Mouse (Mus musculus) liver, embryonic 12.5 days (tissue): Measurements from ENCODE around the gene Plpp1. TPM values are rescaled to one million over a fixed set of nuclear protein-coding genes. Genes with fewer than 3 reads are reported as not detected.
A peak's percentile ranks its signal among the peaks of the same experiment; 100 is the strongest.

Experiments
- ATAC-seq: fragments of 200-750 bp; cut with Nextera tagmentation; 2 replicates; pipeline ENCODE4 v1.8.0; 2017; ENCODE audit warnings: moderate number of reproducible peaks, mild to moderate bottlenecking, moderate library complexity
- H3K27ac ChIP-seq: fragments of 300-500 bp; sonication (generic); 2 replicates; pipeline ENCODE4 v1.5.1; 2016; ENCODE audit warnings: mild to moderate bottlenecking
- H3K27me3 ChIP-seq: fragments of 300-500 bp; sonication (generic); replicated peaks from 2 replicates; pipeline ENCODE4 v1.6.1; 2016; ENCODE audit warnings: mild to moderate bottlenecking, moderate library complexity
- H3K36me3 ChIP-seq: fragments of 300-500 bp; sonication (generic); 2 replicates; pipeline ENCODE4 v1.6.1; 2016; ENCODE audit warnings: mild to moderate bottlenecking, moderate library complexity
- H3K4me1 ChIP-seq: fragments of 300-500 bp; sonication (generic); 2 replicates; pipeline ENCODE4 v1.6.1; 2016
- H3K4me2 ChIP-seq: fragments of 300-500 bp; sonication (generic); 2 replicates; pipeline ENCODE4 v1.6.1; 2016; ENCODE audit warnings: mild to moderate bottlenecking, moderate library complexity
- H3K4me3 ChIP-seq: fragments of 300-500 bp; sonication (generic); 2 replicates; pipeline ENCODE4 v1.5.1; 2016; ENCODE audit warnings: mild to moderate bottlenecking, moderate library complexity
- H3K9ac ChIP-seq: fragments of 300-500 bp; sonication (generic); 2 replicates; pipeline ENCODE4 v1.6.1; 2016; ENCODE audit warnings: mild to moderate bottlenecking, moderate library complexity
- H3K9me3 ChIP-seq: fragments of 300-500 bp; sonication (generic); replicated peaks from 2 replicates; pipeline ENCODE4 v1.6.1; 2016; ENCODE audit warnings: mild to moderate bottlenecking, moderate library complexity
- WGBS: fragments of 180-500 bp; shearing (Covaris S2); methylation state at CpG from one replicate; pipeline ENCODE4 v1.1.7; 2016; ENCODE audit not compliant: insufficient replicate concordance; 5-methylcytosine and 5-hydroxymethylcytosine counted together
- polyA plus RNA-seq: library from polyadenylated mRNA; unstranded; fragments of >200 nt; fragmentation: Nextera tagmentation; extraction: Ambion mirVana; gene quantifications from 2 replicates; pipeline ENCODE4 v1.2.1, GENCODE M21; 2016

Plpp1 gene
- polyA plus RNA-seq, 1 experiment from 2014 or later, result 30.8 TPM

DNA sequence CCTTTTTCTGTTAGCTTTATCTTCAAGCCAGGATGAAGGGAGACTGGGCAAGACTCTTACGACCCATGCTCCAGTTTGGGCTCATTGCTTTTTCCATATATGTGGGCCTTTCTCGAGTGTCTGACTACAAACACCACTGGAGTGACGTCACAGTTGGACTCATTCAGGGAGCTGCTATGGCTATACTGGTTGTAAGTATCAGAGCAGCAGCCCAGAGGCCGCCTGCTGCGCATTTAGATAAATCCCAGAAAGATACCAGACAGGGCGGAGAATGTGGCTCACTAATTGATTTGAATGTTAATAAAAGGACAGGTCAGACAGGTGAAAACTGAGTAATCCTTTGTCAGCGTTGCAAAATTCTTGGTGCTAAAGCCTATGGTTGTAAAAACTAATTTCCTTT, 66.2 kb downstream of the Plpp1 start:
- 55% methylated on average over 7 of the region's 7 CpGs for WGBS
- Histone ChIP-seq H3K4me3 (no peak overlapping the region), H3K36me3 (peaks cover 96% of the 10 kb centered on the region), H3K27me3 (no peaks in the 10 kb centered on the region), H3K4me1 (peaks cover 34% of the 10 kb centered on the region), H3K27ac (0 out of 2 replicates have a peak overlapping the region, but pooled peaks have one; percentile 27), H3K4me2 (peak overlapping the region; percentile 8; the same call in 1 of the 2 replicates), H3K9ac (no peak overlapping the region), H3K9me3 (no peaks in the 10 kb centered on the region)
- ATAC-seq, result peak; percentile 85

DNA sequence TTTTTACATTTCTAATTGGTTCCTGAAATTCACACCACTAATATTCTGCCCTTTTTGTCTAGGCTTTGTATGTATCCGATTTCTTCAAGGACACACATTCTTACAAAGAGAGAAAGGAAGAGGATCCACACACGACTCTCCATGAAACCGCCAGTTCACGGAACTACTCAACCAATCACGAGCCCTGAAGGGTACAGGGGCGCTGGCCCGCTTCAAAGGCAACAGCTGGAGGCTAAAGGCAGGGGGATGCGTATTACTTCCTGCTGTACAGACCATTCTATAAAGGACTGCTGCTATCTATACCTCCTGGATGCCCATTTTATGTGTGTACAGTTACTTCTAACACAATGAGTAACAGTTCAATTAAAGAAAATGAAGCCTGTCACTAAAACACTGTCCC, 66.8 kb downstream of the Plpp1 start:
- ATAC-seq, result no peak
- Histone ChIP-seq H3K27ac (no peak overlapping the region), H3K36me3 (peaks cover 96% of the 10 kb centered on the region), H3K27me3 (no peaks in the 10 kb centered on the region), H3K4me1 (peaks cover 34% of the 10 kb centered on the region), H3K4me3 (no peak overlapping the region), H3K4me2 (no peak overlapping the region), H3K9ac (no peak overlapping the region), H3K9me3 (no peaks in the 10 kb centered on the region)
- WGBS, result 90% methylated on average over 8 of the region's 8 CpGs

DNA sequence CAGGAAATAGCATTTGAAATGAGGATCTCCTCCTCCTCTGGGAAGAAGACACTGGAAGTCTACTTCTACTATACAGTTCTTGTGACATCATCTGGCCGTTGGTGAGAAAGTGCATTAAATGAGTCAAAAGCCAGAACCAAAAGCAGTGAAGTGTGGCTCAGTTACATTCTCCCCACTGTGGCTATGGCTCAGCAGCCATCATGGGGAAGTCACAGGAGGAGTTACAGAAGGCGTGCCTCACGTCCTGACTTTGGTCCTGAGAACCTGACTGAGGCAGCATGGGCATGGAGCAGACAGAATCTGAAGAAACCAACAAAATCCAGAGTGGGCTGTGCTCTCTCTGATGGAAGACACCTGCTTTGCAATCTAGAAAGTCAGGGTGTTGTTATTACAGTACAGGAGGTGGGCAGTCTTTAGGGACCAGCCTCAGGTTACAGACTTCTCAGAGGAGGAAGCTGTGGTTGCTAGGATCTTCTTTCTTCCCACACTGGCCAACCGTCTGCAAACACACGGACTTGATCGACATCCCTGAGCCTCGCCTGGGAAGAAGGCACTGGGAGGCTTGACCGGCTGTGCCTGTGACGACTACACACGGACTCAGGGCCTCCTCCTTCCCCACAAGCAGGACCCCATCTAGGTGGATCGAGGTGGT, 69.6 kb downstream of the Plpp1 start:
- Histone ChIP-seq H3K36me3 (peaks cover 98% of the 10 kb centered on the region), H3K27ac (no peak overlapping the region), H3K9ac (no peak overlapping the region), H3K9me3 (no peaks in the 10 kb centered on the region), H3K27me3 (no peaks in the 10 kb centered on the region), H3K4me3 (no peak overlapping the region), H3K4me1 (peaks cover 35% of the 10 kb centered on the region), H3K4me2 (no peak overlapping the region)
- no peak for ATAC-seq
- 68% methylated on average over 11 of the region's 11 CpGs for WGBS

DNA sequence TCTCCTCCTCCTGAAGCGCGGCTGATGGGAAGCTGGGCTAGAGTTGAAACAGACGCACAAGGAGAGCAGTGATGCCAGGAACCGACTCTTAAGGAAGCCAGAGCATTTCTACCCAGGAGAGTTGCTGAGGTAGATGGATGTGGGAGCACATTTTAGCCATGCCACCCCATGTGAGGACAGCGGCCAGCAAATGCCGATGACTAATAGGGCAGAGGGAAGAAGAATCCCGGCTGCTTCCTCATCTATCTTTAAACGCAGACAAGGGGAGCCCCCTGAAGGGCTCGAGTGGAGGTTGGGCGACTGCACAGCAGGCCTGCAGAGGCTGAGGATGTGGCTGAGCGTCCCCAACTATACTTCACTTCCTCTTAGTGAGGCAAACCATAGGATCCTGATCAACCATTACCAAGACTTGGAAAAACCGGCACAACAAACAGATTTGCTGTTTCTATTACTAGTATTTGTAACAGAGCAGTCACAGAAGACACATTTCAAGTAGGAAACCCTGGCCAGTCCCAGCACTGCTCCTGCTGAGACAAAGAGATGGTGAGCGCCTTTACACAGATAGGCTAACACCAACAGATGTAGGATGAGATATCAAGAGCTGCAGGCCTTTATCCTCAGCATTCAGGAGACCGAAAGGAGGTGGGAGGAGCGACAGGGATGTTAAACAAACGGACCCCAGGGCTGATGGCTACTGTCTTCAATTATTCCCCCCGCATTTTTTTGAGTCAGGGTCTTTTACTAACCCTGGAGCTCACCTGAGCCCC, 71.1 kb downstream of the Plpp1 start:
- H3K36me3 ChIP-seq, result peaks cover 94% of the 10 kb centered on the region

DNA sequence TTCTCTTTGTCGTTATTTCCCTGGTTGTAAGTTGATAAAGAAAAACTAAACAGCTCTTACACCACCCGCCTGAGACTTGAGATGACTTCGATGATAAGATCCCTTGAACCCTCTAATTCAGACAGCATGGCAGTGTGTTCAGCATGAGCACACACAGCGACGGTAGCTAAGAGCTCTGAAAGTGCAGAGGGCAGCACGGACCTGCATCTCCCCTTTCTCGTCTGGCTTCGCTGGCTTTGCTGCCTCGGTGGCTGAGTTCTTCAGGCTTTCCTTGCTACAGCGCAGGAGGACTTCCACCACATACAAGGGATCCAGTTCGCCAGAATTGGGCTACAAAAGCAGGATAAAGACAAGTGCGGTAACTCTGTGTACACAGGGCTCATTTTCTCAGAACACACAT, 86.6 kb downstream of the Plpp1 start:
- WGBS, result 88% methylated on average over 12 of the region's 12 CpGs
- Histone ChIP-seq H3K4me2 (no peak overlapping the region), H3K4me1 (no peaks in the 10 kb centered on the region), H3K27ac (no peak overlapping the region), H3K9ac (no peak overlapping the region), H3K27me3 (no peaks in the 10 kb centered on the region), H3K36me3 (peaks cover 90% of the 10 kb centered on the region), H3K4me3 (no peak overlapping the region), H3K9me3 (no peaks in the 10 kb centered on the region)
- no peak for ATAC-seq

More for the DNA sequence above, 71.1 kb downstream of the Plpp1 start:
- no peak overlapping the region for H3K4me3 ChIP-seq
- H3K27me3 ChIP-seq, result no peaks in the 10 kb centered on the region
- peak overlapping the region; percentile 19; the same call in 1 of the 2 replicates for H3K4me2 ChIP-seq
- ATAC-seq, result peak; percentile 91
- H3K4me1 ChIP-seq, result peaks cover 28% of the 10 kb centered on the region
- peak overlapping the region; percentile 37 for H3K27ac ChIP-seq
- no peaks in the 10 kb centered on the region for H3K9me3 ChIP-seq
- H3K9ac ChIP-seq, result no peak overlapping the region
- WGBS, result 43% methylated on average over 17 of the region's 17 CpGs

DNA sequence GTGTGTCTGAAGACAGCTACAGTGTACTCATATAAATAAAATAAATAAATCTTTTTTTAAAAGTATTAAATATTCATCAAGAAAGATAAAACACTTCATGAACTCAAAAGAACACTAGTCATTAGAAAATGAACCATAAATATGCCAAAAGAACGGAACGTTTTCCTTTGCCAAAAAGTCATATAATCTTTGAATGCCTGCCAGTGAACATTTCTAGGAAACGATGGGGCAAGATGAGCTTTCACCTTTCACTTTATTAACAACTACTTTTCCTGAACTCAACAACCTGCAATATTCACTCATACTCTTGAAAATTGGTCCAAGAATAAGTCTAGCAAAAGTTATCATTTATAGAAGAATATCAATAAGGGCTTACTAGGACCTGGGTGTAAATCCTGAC, 101.6 kb downstream of the Plpp1 start:
- no peaks in the 10 kb centered on the region for H3K27me3 ChIP-seq
- H3K9me3 ChIP-seq, result no peaks in the 10 kb centered on the region
- H3K4me1 ChIP-seq, result no peaks in the 10 kb centered on the region
- no peak for ATAC-seq
- no peak overlapping the region for H3K27ac ChIP-seq
- 92% methylated on average over 3 of the region's 3 CpGs for WGBS
- H3K36me3 ChIP-seq, result peaks cover 91% of the 10 kb centered on the region
- H3K4me2 ChIP-seq, result no peak overlapping the region
- no peak overlapping the region for H3K4me3 ChIP-seq
- H3K9ac ChIP-seq, result no peak overlapping the region

DNA sequence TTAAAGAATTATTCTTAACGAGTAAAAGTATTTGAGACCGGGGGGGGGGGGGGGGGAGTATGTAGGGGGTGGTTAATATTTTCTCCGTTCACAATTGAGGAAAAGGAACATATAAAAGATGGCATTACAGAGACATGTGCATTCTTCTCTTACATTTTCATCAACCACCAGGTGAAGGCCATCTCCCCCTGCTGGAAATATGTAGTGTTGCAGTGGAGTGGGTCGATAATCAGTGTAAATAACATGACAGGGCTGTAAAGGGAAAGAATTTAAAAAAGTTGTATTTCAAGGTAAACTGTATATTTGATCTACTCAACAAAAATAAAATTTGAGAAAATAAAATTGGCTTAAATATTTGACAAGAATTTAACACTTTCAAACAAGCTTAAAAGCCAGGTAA, 109.1 kb downstream of the Plpp1 start:
- WGBS, result 66% methylated on average over 4 of the region's 4 CpGs
- Histone ChIP-seq H3K27ac (no peak overlapping the region), H3K4me3 (no peak overlapping the region), H3K36me3 (peaks cover 83% of the 10 kb centered on the region), H3K4me1 (no peaks in the 10 kb centered on the region), H3K9me3 (no peaks in the 10 kb centered on the region), H3K4me2 (no peak overlapping the region), H3K27me3 (no peaks in the 10 kb centered on the region), H3K9ac (no peak overlapping the region)
- ATAC-seq, result no peak

DNA sequence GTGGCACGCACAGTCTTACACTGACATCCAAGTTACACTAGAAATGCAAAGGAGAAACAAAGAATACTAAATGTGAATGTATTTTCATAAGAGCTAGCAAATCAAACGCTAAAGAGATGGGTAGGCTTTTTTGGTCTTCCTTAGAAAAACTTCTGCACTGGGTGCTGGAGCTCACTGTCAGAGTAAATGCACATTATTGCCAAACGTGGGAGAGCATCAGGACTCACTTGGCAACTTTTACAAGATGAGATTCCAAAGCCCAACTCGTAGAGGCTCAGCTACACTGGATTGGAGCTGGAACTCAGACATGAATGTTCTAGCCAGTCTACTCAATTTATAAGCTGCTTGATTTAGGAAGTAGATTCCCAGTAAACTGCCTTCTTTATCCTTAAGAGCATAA, 109.8 kb downstream of the Plpp1 start:
- 84% methylated on average over 4 of the region's 4 CpGs for WGBS
- ATAC-seq, result no peak
- Histone ChIP-seq H3K4me2 (no peak overlapping the region), H3K4me3 (no peak overlapping the region), H3K9me3 (no peaks in the 10 kb centered on the region), H3K36me3 (peaks cover 80% of the 10 kb centered on the region), H3K9ac (no peak overlapping the region), H3K27ac (no peak overlapping the region), H3K4me1 (no peaks in the 10 kb centered on the region), H3K27me3 (no peaks in the 10 kb centered on the region)

Other genes starting within 250 kb of the Plpp1 start
- 0.06 and 0.14 TPM in 2 replicates for gene Il31ra, start 206.4 kb upstream of the Plpp1 start, polyA plus RNA-seq
- gene Ddx4, start 148.3 kb upstream of the Plpp1 start, polyA plus RNA-seq, result 0.35 and 0.49 TPM in 2 replicates
- 12.1 and 13.6 TPM in 2 replicates for gene Slc38a9, start 140.0 kb upstream of the Plpp1 start, polyA plus RNA-seq
- 62.8 and 64.8 TPM in 2 replicates for gene Mtrex, start 126.6 kb downstream of the Plpp1 start, polyA plus RNA-seq
- gene Dhx29, start 126.7 kb downstream of the Plpp1 start, polyA plus RNA-seq, result 17.8 and 18.3 TPM in 2 replicates
- 0.11 and 0.22 TPM in 2 replicates for gene Ccno, start 187.0 kb downstream of the Plpp1 start, polyA plus RNA-seq
- gene Mcidas, start 193.1 kb downstream of the Plpp1 start, polyA plus RNA-seq, result not detected in 2 replicates
- not detected in 2 replicates for gene Cdc20b, start 234.3 kb downstream of the Plpp1 start, polyA plus RNA-seq
- gene Gpx8, start 245.6 kb downstream of the Plpp1 start, polyA plus RNA-seq, result 17.3 and 17.5 TPM in 2 replicates